Mouse (Mus musculus) CH12.LX (cell line): ENCODE measurements around the gene Ms4a8a. TPM values are rescaled to one million over a fixed set of nuclear protein-coding genes. Genes with fewer than 3 reads are reported as not detected.

Source experiments
- DNase-seq: peaks from one replicate; pipeline ENCODE4 v3.0.0-alpha.2; 2013; ENCODE audit errors: extremely low read depth
- H3K27ac ChIP-seq: 2 replicates; pipeline ENCODE4 v1.5.1; 2012; ENCODE audit warnings: low read depth, mild to moderate bottlenecking, control low read depth, moderate library complexity; ENCODE audit not compliant: insufficient read depth
- H3K27me3 ChIP-seq: replicated peaks from 2 replicates; pipeline ENCODE3; 2012; ENCODE audit warnings: inconsistent platforms
- H3K36me3 ChIP-seq, 2 experiments: replicated peaks in 1 of 2; 2 replicates each; pipeline versions ENCODE3 to v1.6.1; 2012; ENCODE audit warnings: inconsistent platforms in 1 of 2, low read length in 1 of 2, mild to moderate bottlenecking in 1 of 2, mixed read lengths in 1 of 2, moderate library complexity in 1 of 2; ENCODE audit not compliant: control insufficient read depth in 1 of 2, insufficient read depth in 1 of 2
- H3K4me1 ChIP-seq, 2 experiments: 2 replicates each; pipeline ENCODE4 v1.6.1; 2012; ENCODE audit warnings: inconsistent platforms in 1 of 2, moderate library complexity in 1 of 2; ENCODE audit not compliant: insufficient read depth in 2 of 2, control insufficient read depth in 1 of 2
- H3K4me2 ChIP-seq: 2 replicates; pipeline ENCODE4 v1.6.1; 2012; ENCODE audit warnings: low read depth, mild to moderate bottlenecking, control low read depth; ENCODE audit not compliant: poor library complexity, insufficient read depth, severe bottlenecking
- H3K4me3 ChIP-seq, 3 experiments: fragments of 150-350 bp in 1 of 3; sonication (generic) in 1 of 3; replicated peaks in 1 of 3; 2 replicates each; pipeline versions ENCODE3 to v1.5.1; 2011 to 2012; ENCODE audit warnings: low read depth in 2 of 3, low read length in 2 of 3, mild to moderate bottlenecking in 2 of 3, moderate library complexity in 2 of 3, control low read depth in 1 of 3, improper control_type of control experiment in 1 of 3, inconsistent platforms in 1 of 3, mixed read lengths in 1 of 3; ENCODE audit not compliant: poor library complexity in 1 of 3
- H3K79me2 ChIP-seq: replicated peaks from 2 replicates; pipeline ENCODE4 v1.6.1; 2012; ENCODE audit warnings: mild to moderate bottlenecking, moderate library complexity; ENCODE audit not compliant: control insufficient read depth, poor library complexity, insufficient read depth, severe bottlenecking; ENCODE audit errors: extremely low read depth
- H3K9ac ChIP-seq: 2 replicates; pipeline ENCODE4 v1.6.1; 2012; ENCODE audit warnings: low read depth, mild to moderate bottlenecking, control low read depth, moderate library complexity; ENCODE audit not compliant: insufficient read depth
- H3K9me3 ChIP-seq: replicated peaks from 2 replicates; pipeline ENCODE3; 2012; ENCODE audit warnings: low read length, inconsistent platforms, mixed read lengths
- CHD1 ChIP-seq: IDR thresholded peaks from 2 replicates; pipeline ENCODE4 v1.6.1; 2012; ENCODE audit warnings: low read depth, low read length, improper control_type of control experiment, inconsistent platforms
- CHD2 ChIP-seq: IDR thresholded peaks from 2 replicates; pipeline ENCODE4 v1.6.1; 2011; ENCODE audit warnings: low read length, improper control_type of control experiment
- ETS1 ChIP-seq: conservative IDR thresholded peaks from 2 replicates; pipeline ENCODE4 v1.6.1; 2012; ENCODE audit warnings: low read depth, mild to moderate bottlenecking, inconsistent platforms, low read length, improper control_type of control experiment, moderate library complexity
- HCFC1 ChIP-seq: IDR thresholded peaks from 2 replicates; pipeline ENCODE4 v1.6.1; 2012; ENCODE audit warnings: low read depth, mild to moderate bottlenecking, inconsistent platforms, low read length, improper control_type of control experiment
- JUN ChIP-seq: IDR thresholded peaks from 2 replicates; pipeline ENCODE4 v1.6.1; 2011; ENCODE audit warnings: low read depth, mild to moderate bottlenecking, low read length, improper control_type of control experiment, moderate library complexity; ENCODE audit not compliant: insufficient read depth
- MAZ ChIP-seq: IDR thresholded peaks from 2 replicates; pipeline ENCODE4 v1.6.1; 2012; ENCODE audit warnings: low read depth, mild to moderate bottlenecking, inconsistent platforms, low read length, improper control_type of control experiment, moderate library complexity
- MEF2A ChIP-seq: IDR thresholded peaks from 2 replicates; pipeline ENCODE4 v1.6.1; 2014; ENCODE audit warnings: low read depth, mild to moderate bottlenecking, inconsistent platforms, low read length, improper control_type of control experiment, borderline replicate concordance
- MXI1 ChIP-seq: IDR thresholded peaks from 2 replicates; pipeline ENCODE4 v1.6.1; 2011; ENCODE audit warnings: mild to moderate bottlenecking, low read depth, low read length, improper control_type of control experiment
- NELFE ChIP-seq: IDR thresholded peaks from 2 replicates; pipeline ENCODE4 v1.6.1; 2011; ENCODE audit warnings: low read depth, low read length, improper control_type of control experiment
- POLR2AphosphoS2 ChIP-seq: IDR thresholded peaks from 2 replicates; pipeline ENCODE4 v1.6.1; 2011; ENCODE audit warnings: low read depth, low read length, improper control_type of control experiment
- RAD21 ChIP-seq: IDR thresholded peaks from 2 replicates; pipeline ENCODE4 v1.6.1; 2011; ENCODE audit warnings: low read depth, mild to moderate bottlenecking, low read length, improper control_type of control experiment, moderate library complexity
- SIN3A ChIP-seq: IDR thresholded peaks from 2 replicates; pipeline ENCODE4 v1.6.1; 2012; ENCODE audit warnings: low read length, improper control_type of control experiment, inconsistent platforms
- SMC3 ChIP-seq: IDR thresholded peaks from 2 replicates; pipeline ENCODE4 v1.6.1; 2011; ENCODE audit warnings: low read depth, low read length, improper control_type of control experiment
- USF1 ChIP-seq: IDR thresholded peaks from 2 replicates; pipeline ENCODE4 v1.6.1; 2014; ENCODE audit warnings: low read depth, mild to moderate bottlenecking, inconsistent platforms, low read length, improper control_type of control experiment
- USF2 ChIP-seq: conservative IDR thresholded peaks from 2 replicates; pipeline ENCODE4 v1.6.1; 2011; ENCODE audit warnings: low read depth, low read length, improper control_type of control experiment
- ZC3H11A ChIP-seq: IDR thresholded peaks from 2 replicates; pipeline ENCODE4 v1.6.1; 2012; ENCODE audit warnings: low read depth, mild to moderate bottlenecking, inconsistent platforms, low read length, improper control_type of control experiment
- ZKSCAN1 ChIP-seq: IDR thresholded peaks from 2 replicates; pipeline ENCODE4 v1.6.1; 2012; ENCODE audit warnings: low read depth, inconsistent platforms, low read length, improper control_type of control experiment, borderline replicate concordance
- ZNF384 ChIP-seq: IDR thresholded peaks from 2 replicates; pipeline ENCODE4 v1.6.1; 2012; ENCODE audit warnings: low read depth, low read length, improper control_type of control experiment, inconsistent platforms
- dilution Hi-C: fragments of 300-500 bp; cut with MboI; formaldehyde crosslinking; loops from 2 replicates; pipeline ENCODE4 v1.14.3; 2020; ENCODE audit warnings: low sequenced_read_pairs; ENCODE audit not compliant: extremely low pct_unique_long_range_greater_than_20kb, extremely low pct_ligation_motif_present
- in situ Hi-C: fragments of 300-500 bp; cut with MboI; formaldehyde crosslinking; loops from 3 replicates; pipeline ENCODE4 v1.14.3; 2019; ENCODE audit warnings: low sequenced_read_pairs, low pct_ligation_motif_present, low pct_unique_long_range_greater_than_20kb, mixed read lengths
- polyA plus RNA-seq: library from polyadenylated mRNA; unstranded; fragments of >175 nt; gene quantifications from 2 replicates; pipeline ENCODE4 v1.2.1, GENCODE M21; 2012; ENCODE audit warnings: low read depth; ENCODE audit not compliant: insufficient read length
- total RNA-seq, 2 experiments: library from RNA; depleted of rRNA; stranded (reverse); fragments of 300-350 nt in 1 of 2; fragments of >200 nt in 1 of 2; gene quantifications; 2 replicates each; pipeline ENCODE4 v1.2.3; 2012 to 2014

Ms4a8a gene
- total and polyA plus RNA-seq, 3 experiments, result not detected

- DNase-seq, result no peak
- H3K27ac ChIP-seq, result no peak overlapping the region
- TF ChIP-seq CHD1 (no peak), POLR2AphosphoS2 (no peak), SMC3 (no peak), ETS1 (no peak), USF2 (no peak), ZKSCAN1 (no peak), CHD2 (no peak), MEF2A (no peak), NELFE (no peak), MAZ (no peak), USF1 (no peak), MXI1 (no peak), HCFC1 (no peak)
- no peak overlapping the region for H3K9ac ChIP-seq
- no peaks in the 10 kb centered on the region for H3K79me2 ChIP-seq
- dilution Hi-C loops (no loop called here), in situ Hi-C loops (loop anchor here (25.0 kb wide), 1 partner anchor 575 kb away; the partner anchor contains the start of genes Ms4a2 and Ms4a6d)
- H3K4me2 ChIP-seq, result no peak overlapping the region
- no peak overlapping the region for H3K4me3 ChIP-seq
- H3K36me3 ChIP-seq, result no peaks in the 10 kb centered on the region
- no peaks in the 10 kb centered on the region; a peak in 1 of 4 replicates for H3K4me1 ChIP-seq
- H3K9me3 ChIP-seq, result no peaks in the 10 kb centered on the region
- H3K27me3 ChIP-seq, result no peaks in the 10 kb centered on the region
Measured at GRCm38 (mm10) chr19:11037570-11037969, 43.3 kb downstream of the Ms4a8a start.

- Histone ChIP-seq H3K4me3 (no peak overlapping the region), H3K9me3 (peaks cover 7% of the 10 kb centered on the region), H3K79me2 (no peaks in the 10 kb centered on the region), H3K27me3 (no peaks in the 10 kb centered on the region), H3K36me3 (no peaks in the 10 kb centered on the region), H3K4me2 (no peak overlapping the region), H3K4me1 (no peaks in the 10 kb centered on the region), H3K9ac (no peak overlapping the region), H3K27ac (no peak overlapping the region)
- in situ Hi-C loops (no loop called here), dilution Hi-C loops (no loop called here)
- TF ChIP-seq JUN (no peak), ZC3H11A (no peak), MXI1 (no peak), RAD21 (no peak), SIN3A (no peak), ZNF384 (no peak)
- DNase-seq, result no peak
Measured at GRCm38 (mm10) chr19:11022382-11022781, 58.5 kb downstream of the Ms4a8a start.
